Comparison of ENCODE assay signal across 14 mouse cellular contexts in the genomic region with DNA sequence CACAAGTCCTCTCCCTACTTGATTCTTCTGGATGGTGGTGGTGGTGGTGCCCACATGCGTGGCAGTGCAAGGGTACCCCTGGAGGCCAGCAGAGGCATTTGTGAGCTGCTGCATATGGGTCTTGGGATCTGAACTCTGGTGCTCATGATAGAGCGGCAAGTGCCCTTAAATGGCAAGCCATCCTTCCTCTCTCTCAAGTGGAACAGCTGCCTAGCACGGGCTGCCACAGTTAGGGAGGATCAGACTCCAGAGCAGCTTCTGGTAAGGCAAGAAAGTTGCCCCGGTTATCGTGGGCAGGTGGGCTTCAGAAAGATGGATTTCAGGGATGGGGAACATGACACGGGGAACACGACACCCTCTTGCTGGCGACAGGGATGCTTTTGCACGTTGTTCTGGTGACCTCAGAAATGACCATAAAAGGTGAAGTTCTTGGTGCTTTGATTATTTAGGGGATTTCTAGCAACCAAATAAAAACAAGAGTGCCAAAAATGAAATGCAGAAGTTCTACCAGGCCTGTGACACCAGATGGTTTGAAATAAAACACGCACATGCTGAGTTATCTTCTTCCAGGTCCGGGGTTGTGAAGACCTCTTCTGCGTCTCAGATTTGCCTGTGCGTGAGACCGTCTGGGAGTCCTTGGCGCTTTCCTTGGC. TPM values are rescaled to one million over a fixed set of nuclear protein-coding genes. Genes with fewer than 3 reads are reported as not detected.
DNase-seq lines count a peak whose midpoint lies in the region; ATAC-seq and TF ChIP-seq lines count a peak whose summit lies in the region.
"Had no signal": no experiment of that assay in that cellular context is flagged by ENCODE, and none has a peak within 500 bp of the region (broad histone marks: within the 10 kb centered on the region; RNA-seq: fewer than 3 reads in every experiment).

No protein-coding gene starts in this region.

- H3K4me2 ChIP-seq in embryonic facial prominence, embryonic 14.5 days (ENCODE audit: low read depth, low read length): no peak overlapping the region
- H3K4me2 ChIP-seq in lung, postnatal 0 days (replicated peaks; ENCODE audit: low read depth, low read length): peak overlapping the region; percentile 31; the same call in 1 of the 2 replicates
- H3K4me2 ChIP-seq: embryonic facial prominence, embryonic 12.5 days; forebrain, embryonic 12.5 days; neural tube, embryonic 15.5 days had no signal

- DNase-seq in embryonic facial prominence, embryonic 14.5 days (ENCODE audit: low spot score): no peak
- DNase-seq in embryonic facial prominence, embryonic 10.5 days (ENCODE audit: low spot score): no peak
- peak; percentile 65 for DNase-seq in kidney, adult 2 months
- no peak for DNase-seq in kidney, adult 18-20 months
- DNase-seq in lung, postnatal 0 days (ENCODE audit: low spot score): peak; percentile 50
- no peak for DNase-seq in lung, postnatal 10 days
- DNase-seq in splenic B cell, adult 2 months (ENCODE audit: low read depth, low spot score): peak; percentile 80
- no peak for DNase-seq in limb, embryonic 10.5 days (ENCODE audit: low spot score)
- DNase-seq: cerebellum, adult 2 months; gastrocnemius, postnatal 14 days; midbrain, embryonic 14.5 days had no signal

- H3K4me3 ChIP-seq in embryonic facial prominence, embryonic 14.5 days (ENCODE audit: low read depth, low read length): no peak overlapping the region
- no peak overlapping the region for H3K4me3 ChIP-seq in embryonic facial prominence, embryonic 10.5 days
- H3K4me3 ChIP-seq in kidney, adult 2 months (ENCODE audit: insufficient read depth, low read depth, low read length): peak overlapping the region; percentile 60
- no peak overlapping the region for H3K4me3 ChIP-seq in lung, postnatal 0 days (ENCODE audit: low read depth, low read length)
- no peak overlapping the region for H3K4me3 ChIP-seq in limb, embryonic 10.5 days
- H3K4me3 ChIP-seq: embryonic facial prominence, embryonic 12.5 days; forebrain, embryonic 12.5 days; neural tube, embryonic 15.5 days had no signal

- no peak for TF ChIP-seq POLR2A in kidney, adult 2 months (IDR thresholded peaks at IDR 0.05; ENCODE audit: low read depth, low read length)

- no peaks in the 10 kb centered on the region for H3K9me3 ChIP-seq in embryonic facial prominence, embryonic 14.5 days (ENCODE audit: control insufficient read depth, low read length)
- no peaks in the 10 kb centered on the region for H3K9me3 ChIP-seq in embryonic facial prominence, embryonic 10.5 days
- no peaks in the 10 kb centered on the region for H3K9me3 ChIP-seq in lung, postnatal 0 days (ENCODE audit: low read length)
- no peaks in the 10 kb centered on the region for H3K9me3 ChIP-seq in limb, embryonic 10.5 days (replicated peaks)
- H3K9me3 ChIP-seq: embryonic facial prominence, embryonic 12.5 days; forebrain, embryonic 12.5 days; neural tube, embryonic 15.5 days had no signal

- no peak overlapping the region for H3K27ac ChIP-seq in embryonic facial prominence, embryonic 14.5 days (replicated peaks; ENCODE audit: low read depth, low read length)
- H3K27ac ChIP-seq in embryonic facial prominence, embryonic 10.5 days (replicated peaks): no peak overlapping the region
- H3K27ac ChIP-seq in kidney, adult 2 months (ENCODE audit: insufficient read depth, low read depth, low read length): peak overlapping the region; percentile 21
- H3K27ac ChIP-seq in lung, postnatal 0 days (ENCODE audit: low read length): peak overlapping the region; percentile 88
- no peak overlapping the region for H3K27ac ChIP-seq in limb, embryonic 10.5 days
- H3K27ac ChIP-seq: embryonic facial prominence, embryonic 12.5 days; forebrain, embryonic 12.5 days; neural tube, embryonic 15.5 days had no signal

- peaks cover 5% of the 10 kb centered on the region; the same call in 1 of the 2 replicates for H3K4me1 ChIP-seq in embryonic facial prominence, embryonic 14.5 days (ENCODE audit: control insufficient read depth, insufficient read depth, low read length)
- no peaks in the 10 kb centered on the region for H3K4me1 ChIP-seq in embryonic facial prominence, embryonic 10.5 days
- peaks cover 5% of the 10 kb centered on the region; the same call in 1 of the 2 replicates for H3K4me1 ChIP-seq in kidney, adult 2 months (ENCODE audit: control insufficient read depth, insufficient read depth, low read length)
- peaks cover 7% of the 10 kb centered on the region; the same call in 1 of the 2 replicates for H3K4me1 ChIP-seq in lung, postnatal 0 days (ENCODE audit: insufficient read depth, low read depth, low read length)
- H3K4me1 ChIP-seq in limb, embryonic 10.5 days: peaks cover 4% of the 10 kb centered on the region
- H3K4me1 ChIP-seq: embryonic facial prominence, embryonic 12.5 days; forebrain, embryonic 12.5 days; neural tube, embryonic 15.5 days had no signal

- no peaks in the 10 kb centered on the region for H3K36me3 ChIP-seq in embryonic facial prominence, embryonic 14.5 days (ENCODE audit: control insufficient read depth, insufficient read depth, low read length)
- no peaks in the 10 kb centered on the region for H3K36me3 ChIP-seq in embryonic facial prominence, embryonic 10.5 days (replicated peaks)
- H3K36me3 ChIP-seq in kidney, adult 2 months (ENCODE audit: control insufficient read depth, insufficient read depth, low read length): no peaks in the 10 kb centered on the region
- no peaks in the 10 kb centered on the region for H3K36me3 ChIP-seq in lung, postnatal 0 days (ENCODE audit: insufficient read depth, low read length)
- no peaks in the 10 kb centered on the region for H3K36me3 ChIP-seq in splenic B cell, adult 2 months (ENCODE audit: control insufficient read depth, insufficient read depth, low read length, poor library complexity, severe bottlenecking)
- no peaks in the 10 kb centered on the region for H3K36me3 ChIP-seq in limb, embryonic 10.5 days
- H3K36me3 ChIP-seq: embryonic facial prominence, embryonic 12.5 days; forebrain, embryonic 12.5 days; neural tube, embryonic 15.5 days had no signal

- ATAC-seq in embryonic facial prominence, embryonic 14.5 days (ENCODE audit: low read depth): peak; percentile 35; the same call in 1 of the 2 replicates
- ATAC-seq in lung, postnatal 0 days: peak; percentile 36

- H3K9ac ChIP-seq in embryonic facial prominence, embryonic 14.5 days (ENCODE audit: low read depth, low read length): no peak overlapping the region
- no peak overlapping the region for H3K9ac ChIP-seq in lung, postnatal 0 days (replicated peaks; ENCODE audit: low read depth)
- H3K9ac ChIP-seq: embryonic facial prominence, embryonic 12.5 days; forebrain, embryonic 12.5 days; neural tube, embryonic 15.5 days had no signal

- 0 out of 2 replicates have a peak, but pooled peaks have one; percentile 2 for TF ChIP-seq EP300 in lung, postnatal 0 days (IDR thresholded peaks at IDR 0.05)

- TF ChIP-seq CTCF in kidney, adult 2 months (conservative IDR thresholded peaks at IDR 0.05; ENCODE audit: insufficient read depth, insufficient read length, low read depth, low read length): peak; percentile 57
- TF ChIP-seq CTCF in lung, postnatal 0 days (IDR thresholded peaks at IDR 0.05): peak; percentile 65

- WGBS in embryonic facial prominence, embryonic 14.5 days: 77% methylated on average over 15 of the region's 15 CpGs
- WGBS in embryonic facial prominence, embryonic 10.5 days: 90% methylated on average over 15 of the region's 15 CpGs
- 70% methylated on average over 15 of the region's 15 CpGs for WGBS in kidney, adult 2 months
- 68% methylated on average over 15 of the region's 15 CpGs for WGBS in lung, postnatal 0 days
- 86% methylated on average over 15 of the region's 15 CpGs for WGBS in limb, embryonic 10.5 days

- no peaks in the 10 kb centered on the region for H3K27me3 ChIP-seq in embryonic facial prominence, embryonic 14.5 days (replicated peaks; ENCODE audit: control insufficient read depth, insufficient read depth, low read length)
- H3K27me3 ChIP-seq in embryonic facial prominence, embryonic 10.5 days (replicated peaks; ENCODE audit: low read depth, poor library complexity, severe bottlenecking): no peaks in the 10 kb centered on the region
- no peaks in the 10 kb centered on the region for H3K27me3 ChIP-seq in kidney, adult 2 months (replicated peaks; ENCODE audit: control insufficient read depth, insufficient read depth, low read length)
- no peaks in the 10 kb centered on the region for H3K27me3 ChIP-seq in lung, postnatal 0 days (replicated peaks; ENCODE audit: insufficient read depth, low read length)
- H3K27me3 ChIP-seq in splenic B cell, adult 2 months (ENCODE audit: control insufficient read depth, insufficient read depth, low read length, poor library complexity, severe bottlenecking): no peaks in the 10 kb centered on the region
- no peaks in the 10 kb centered on the region for H3K27me3 ChIP-seq in limb, embryonic 10.5 days (ENCODE audit: low read depth, poor library complexity, severe bottlenecking)
- H3K27me3 ChIP-seq: embryonic facial prominence, embryonic 12.5 days; forebrain, embryonic 12.5 days; neural tube, embryonic 15.5 days had no signal

RNA-seq across cellular contexts. Expression of a gene that starts 7.3 kb away (rescaled TPM):
- 93.8 and 107 TPM in 2 replicates for polyA plus RNA-seq in embryonic facial prominence, embryonic 14.5 days (2014; fragmentation: Nextera tagmentation; extraction: Ambion mirVana)
- 53.2 and 58.8 TPM in 2 replicates for polyA plus RNA-seq in embryonic facial prominence, embryonic 10.5 days (2016; fragmentation: Nextera tagmentation; extraction: Ambion mirVana)
- polyA plus RNA-seq in kidney, adult 2 months (2012; rRNA removed): 417 and 537 TPM in 2 replicates
- 179 and 217 TPM in 2 replicates for polyA plus RNA-seq in lung, postnatal 0 days (2015; fragmentation: Nextera tagmentation; extraction: Ambion mirVana)
- 52.4 and 54.0 TPM in 2 replicates for polyA plus RNA-seq in limb, embryonic 10.5 days (2016; fragmentation: Nextera tagmentation; extraction: Ambion mirVana)

RNA-seq across cellular contexts. Expression of a gene that starts 49.9 kb away (rescaled TPM):
- 0.29 TPM in 1 of 2 replicates, not detected in the other for polyA plus RNA-seq in embryonic facial prominence, embryonic 14.5 days (2014; fragmentation: Nextera tagmentation; extraction: Ambion mirVana)
- polyA plus RNA-seq in embryonic facial prominence, embryonic 10.5 days (2016; fragmentation: Nextera tagmentation; extraction: Ambion mirVana): 0.05 TPM in 1 of 2 replicates, not detected in the other
- polyA plus RNA-seq in kidney, adult 2 months (2012; rRNA removed): 600 and 1,070 TPM in 2 replicates
- polyA plus RNA-seq in lung, postnatal 0 days (2015; fragmentation: Nextera tagmentation; extraction: Ambion mirVana): 0.11 and 0.12 TPM in 2 replicates
- not detected in 2 replicates for polyA plus RNA-seq in limb, embryonic 10.5 days (2016; fragmentation: Nextera tagmentation; extraction: Ambion mirVana)
- polyA plus RNA-seq: forebrain, embryonic 12.5 days had no signal

RNA-seq across cellular contexts. Expression of a gene that starts 55.3 kb away (rescaled TPM):
- 0.39 and 0.42 TPM in 2 replicates for polyA plus RNA-seq in embryonic facial prominence, embryonic 14.5 days (2014; fragmentation: Nextera tagmentation; extraction: Ambion mirVana)
- 0.06 TPM in 1 of 2 replicates, not detected in the other for polyA plus RNA-seq in embryonic facial prominence, embryonic 10.5 days (2016; fragmentation: Nextera tagmentation; extraction: Ambion mirVana)
- polyA plus RNA-seq in kidney, adult 2 months (2012; rRNA removed): 4.0 and 6.6 TPM in 2 replicates
- polyA plus RNA-seq in lung, postnatal 0 days (2015; fragmentation: Nextera tagmentation; extraction: Ambion mirVana): 0.31 and 0.42 TPM in 2 replicates
- not detected in 2 replicates for polyA plus RNA-seq in limb, embryonic 10.5 days (2016; fragmentation: Nextera tagmentation; extraction: Ambion mirVana)

Comparison
In these comparisons a context has a peak if more than half of its experiments do, and no peak if none do; other contexts are left out.
1. DNase-seq: peak in kidney, adult 2 months (single experiment), lung, postnatal 0 days (single experiment) and splenic B cell, adult 2 months (single experiment); none in embryonic facial prominence, embryonic 14.5 days (single experiment), embryonic facial prominence, embryonic 10.5 days (single experiment), kidney, adult 18-20 months (single experiment), lung, postnatal 10 days (single experiment) and limb, embryonic 10.5 days (single experiment).
2. H3K27ac ChIP-seq: peak in kidney, adult 2 months (single experiment) and lung, postnatal 0 days (single experiment); none in embryonic facial prominence, embryonic 14.5 days (single experiment), embryonic facial prominence, embryonic 10.5 days (single experiment) and limb, embryonic 10.5 days (single experiment).
3. RNA of a gene that starts 49.9 kb away (polyA plus RNA-seq): 600 to 1,070 TPM in kidney, adult 2 months; 0.29 TPM in embryonic facial prominence, embryonic 14.5 days, 0.11 to 0.12 TPM in lung, postnatal 0 days, not detected in limb, embryonic 10.5 days and 0.05 TPM in embryonic facial prominence, embryonic 10.5 days; every median in the first group is over 100 times any median in the second.